38 mouse cellular contexts compared by ENCODE assay signal in genomic region chr2:29737209-29737925, GRCm38 (mm10). TPM values are rescaled to one million over a fixed set of nuclear protein-coding genes. Genes with fewer than 3 reads are reported as not detected.
DNase-seq lines count a peak whose midpoint lies in the region; ATAC-seq and TF ChIP-seq lines count a peak whose summit lies in the region.
"Had no signal": no experiment of that assay in that cellular context is flagged by ENCODE, and none has a peak within 500 bp of the region (broad histone marks: within the 10 kb centered on the region; RNA-seq: fewer than 3 reads in every experiment).

No protein-coding gene starts in this region.

- no peaks in the 10 kb centered on the region for H3K79me2 ChIP-seq in liver, adult 2 months (ENCODE audit: control insufficient read depth, insufficient read depth, low read length)

- TF ChIP-seq CTCF in liver, adult 2 months (IDR thresholded peaks at IDR 0.05; ENCODE audit: low read depth, low read length): 0 out of 2 replicates have a peak, but pooled peaks have one; percentile 0

- DNase-seq in heart, adult 18-20 months: peak; percentile 26 to 50
- DNase-seq in heart, postnatal 14 days: no peak
- DNase-seq in liver, adult 2 months (ENCODE audit: extremely low read depth, low read depth, low spot score): peak; percentile 93
- DNase-seq in liver: no peak
- peak; percentile 49 for DNase-seq in heart, postnatal 4 days
- no peak for DNase-seq in spleen, postnatal 4 days (ENCODE audit: low spot score in 2 of 2)
- no peak for DNase-seq in gastrocnemius, postnatal 14 days
- DNase-seq: adrenal gland, adult 8-10 months; cerebellum, adult 2 months; cerebellum, postnatal 14 days; gastrocnemius, postnatal 25 days; kidney, postnatal 14 days; layer of hippocampus, adult 9-11 months; lung, adult 18-20 months; lung, postnatal 4 days; right cerebral cortex, postnatal 14 days; thymus, adult 2 months; thymus, postnatal 36 days had no signal

- H3K9ac ChIP-seq in liver, adult 2 months (ENCODE audit: low read depth, low read length): no peak overlapping the region
- H3K9ac ChIP-seq in stomach, embryonic 15.5 days: no peak overlapping the region
- H3K9ac ChIP-seq: embryonic facial prominence, embryonic 15.5 days; forebrain, embryonic 13.5 days; hindbrain, embryonic 14.5 days; limb, embryonic 12.5 days; midbrain, embryonic 12.5 days; neural tube, embryonic 13.5 days had no signal

- H3K4me2 ChIP-seq in stomach, embryonic 15.5 days: no peak overlapping the region
- H3K4me2 ChIP-seq: embryonic facial prominence, embryonic 15.5 days; forebrain, embryonic 13.5 days; hindbrain, embryonic 14.5 days; limb, embryonic 12.5 days; midbrain, embryonic 12.5 days; neural tube, embryonic 13.5 days had no signal

- peaks cover 27% of the 10 kb centered on the region for H3K4me1 ChIP-seq in liver, adult 2 months (ENCODE audit: control insufficient read depth, insufficient read depth, low read length)
- 0 out of 2 replicates have a peak, but pooled peaks cover 6% of the 10 kb centered on the region for H3K4me1 ChIP-seq in stomach, embryonic 15.5 days
- H3K4me1 ChIP-seq: embryonic facial prominence, embryonic 10.5 days; forebrain, embryonic 13.5 days; limb, embryonic 12.5 days; midbrain, embryonic 12.5 days; neural tube, embryonic 13.5 days had no signal

- WGBS in liver, adult 2 months: 22% methylated on average over 12 of the region's 12 CpGs
- 70% methylated on average over 12 of the region's 12 CpGs for WGBS in stomach, embryonic 15.5 days

- H3K9me3 ChIP-seq in stomach, embryonic 15.5 days: no peaks in the 10 kb centered on the region
- H3K9me3 ChIP-seq: embryonic facial prominence, embryonic 10.5 days; embryonic facial prominence, embryonic 15.5 days; forebrain, embryonic 13.5 days; G1E; limb, embryonic 12.5 days; megakaryocyte, embryonic 14.5 days; midbrain, embryonic 12.5 days; neural tube, embryonic 13.5 days had no signal

- no peaks in the 10 kb centered on the region for H3K27me3 ChIP-seq in liver, adult 2 months (ENCODE audit: control insufficient read depth, insufficient read depth, low read length)
- H3K27me3 ChIP-seq in stomach, embryonic 15.5 days (replicated peaks): no peaks in the 10 kb centered on the region
- H3K27me3 ChIP-seq: embryonic facial prominence, embryonic 15.5 days; forebrain, embryonic 13.5 days; limb, embryonic 12.5 days; megakaryocyte, embryonic 14.5 days; midbrain, embryonic 12.5 days; neural tube, embryonic 13.5 days had no signal

- ATAC-seq in stomach, embryonic 15.5 days (ENCODE audit: insufficient read depth, low FRiP score, low read depth): 0 out of 2 replicates have a peak, but pooled peaks have one; percentile 7
- ATAC-seq: forebrain, embryonic 13.5 days; intestine, postnatal 0 days; lung, postnatal 0 days had no signal

- H3K27ac ChIP-seq in liver, adult 2 months (replicated peaks; ENCODE audit: insufficient read depth, low read depth, low read length): peak overlapping the region; percentile 80
- H3K27ac ChIP-seq in stomach, embryonic 15.5 days: no peak overlapping the region
- H3K27ac ChIP-seq: embryonic facial prominence, embryonic 10.5 days; embryonic facial prominence, embryonic 15.5 days; forebrain, embryonic 13.5 days; hindbrain, embryonic 14.5 days; limb, embryonic 12.5 days; midbrain, embryonic 12.5 days; neural tube, embryonic 13.5 days had no signal

- no peak overlapping the region for H3K4me3 ChIP-seq in liver, adult 2 months (ENCODE audit: insufficient read depth, low read depth, low read length)
- no peak overlapping the region for H3K4me3 ChIP-seq in stomach, embryonic 15.5 days (replicated peaks)
- H3K4me3 ChIP-seq: embryonic facial prominence, embryonic 10.5 days; embryonic facial prominence, embryonic 15.5 days; forebrain, embryonic 13.5 days; limb, embryonic 12.5 days; megakaryocyte, embryonic 14.5 days; midbrain, embryonic 12.5 days; myocyte; neural tube, embryonic 13.5 days had no signal

- intact Hi-C loops in heart, postnatal 14 days (cut with DNase I): no loop called here
- intact Hi-C loops in gastrocnemius, postnatal 14 days (cut with DNase I; ENCODE audit: low total_unique reads): loop anchor here (10.0 kb wide), 1 partner anchor 123 kb away; the partner anchor contains the start of gene Rapgef1

- peak; percentile 18; the same call in 1 of the 2 replicates for TF ChIP-seq POLR2A in liver, adult 2 months (IDR thresholded peaks at IDR 0.05; ENCODE audit: extremely low read depth, insufficient read depth, low read length)

- H3K36me3 ChIP-seq in liver, adult 2 months (ENCODE audit: control insufficient read depth, insufficient read depth, low read length): no peaks in the 10 kb centered on the region
- H3K36me3 ChIP-seq in stomach, embryonic 15.5 days: peaks cover 43% of the 10 kb centered on the region

RNA-seq across cellular contexts. Expression of gene Gm13420, which starts 14.1 kb away (rescaled TPM):
- not detected for total RNA-seq in heart, adult 18-20 months (2021)
- total RNA-seq in heart, postnatal 14 days (2021): not detected
- total RNA-seq in liver, adult 2 months (2014; rRNA removed): 0.13 and 0.18 TPM in 2 replicates
- 0.35 and 0.86 TPM in 2 replicates for polyA plus RNA-seq in liver, adult 2 months (2012; rRNA removed)
- total RNA-seq in heart, postnatal 4 days (2021): not detected
- 2.4 and 2.9 TPM in 2 replicates for polyA plus RNA-seq in stomach, embryonic 15.5 days (2015; fragmentation: Nextera tagmentation; extraction: Ambion mirVana)
- total RNA-seq in gastrocnemius, postnatal 14 days (2021): not detected
- total RNA-seq: G1E; gastrocnemius, postnatal 25 days; hematopoietic stem cell, adult 5-6 weeks had no signal
- polyA plus RNA-seq: embryonic facial prominence, embryonic 10.5 days; embryonic facial prominence, embryonic 15.5 days; forebrain, embryonic 13.5 days; G1E; limb, embryonic 12.5 days; midbrain, embryonic 12.5 days; myocyte had no signal

RNA-seq across cellular contexts. Expression of gene Gm13547, which starts 21.7 kb away (rescaled TPM):
- total RNA-seq in heart, adult 18-20 months (2021): not detected
- total RNA-seq in heart, postnatal 14 days (2021): not detected
- total RNA-seq in liver, adult 2 months (2014; rRNA removed): not detected in 2 replicates
- not detected in 2 replicates for polyA plus RNA-seq in liver, adult 2 months (2012; rRNA removed)
- total RNA-seq in heart, postnatal 4 days (2021): not detected
- polyA plus RNA-seq in stomach, embryonic 15.5 days (2015; fragmentation: Nextera tagmentation; extraction: Ambion mirVana): not detected in 2 replicates
- total RNA-seq in gastrocnemius, postnatal 14 days (2021): not detected
- total RNA-seq: adrenal gland, adult 8-10 months; adrenal gland, postnatal 4 days; gastrocnemius, postnatal 25 days; hematopoietic stem cell, adult 5-6 weeks; left cerebral cortex, adult 18-20 months; left cerebral cortex, postnatal 25 days; midbrain, postnatal 0 days had no signal
- polyA plus RNA-seq: cerebellum, adult 2 months; cortical plate, adult 2 months; embryonic facial prominence, embryonic 10.5 days; embryonic facial prominence, embryonic 15.5 days; G1E; hindbrain, embryonic 14.5 days; intestine, postnatal 0 days; limb, embryonic 12.5 days; lung, postnatal 0 days; midbrain, postnatal 0 days; myocyte; small intestine, adult 2 months; thymus, adult 2 months had no signal

RNA-seq across cellular contexts. Expression of gene Coq4, which starts 49.9 kb away (rescaled TPM):
- total RNA-seq in heart, adult 18-20 months (2021): 10 to 100 TPM; 16.8 to 18.9 TPM
- 10 to 100 TPM; 17.5 to 18.3 TPM for total RNA-seq in heart, postnatal 14 days (2021)
- total RNA-seq in liver, adult 2 months (2014; rRNA removed): 7.8 and 10.0 TPM in 2 replicates
- 37.6 and 48.2 TPM in 2 replicates for polyA plus RNA-seq in liver, adult 2 months (2012; rRNA removed)
- total RNA-seq in heart, postnatal 4 days (2021): 10 to 100 TPM; 14.6 to 14.7 TPM
- 33.3 and 35.7 TPM in 2 replicates for polyA plus RNA-seq in stomach, embryonic 15.5 days (2015; fragmentation: Nextera tagmentation; extraction: Ambion mirVana)
- total RNA-seq in gastrocnemius, postnatal 14 days (2021): 10 to 100 TPM in 1 of 2 experiments, 1 to 10 TPM in 1; 6.7 to 10.7 TPM

RNA-seq across cellular contexts. Expression of gene Trub2, which starts 50.9 kb away (rescaled TPM):
- 10 to 100 TPM; 31.6 to 42.1 TPM for total RNA-seq in heart, adult 18-20 months (2021)
- total RNA-seq in heart, postnatal 14 days (2021): 10 to 100 TPM; 30.5 to 34.1 TPM
- 9.0 and 10.2 TPM in 2 replicates for total RNA-seq in liver, adult 2 months (2014; rRNA removed)
- 13.5 and 19.7 TPM in 2 replicates for polyA plus RNA-seq in liver, adult 2 months (2012; rRNA removed)
- 10 to 100 TPM; 37.5 to 38.6 TPM for total RNA-seq in heart, postnatal 4 days (2021)
- 32.2 and 36.3 TPM in 2 replicates for polyA plus RNA-seq in stomach, embryonic 15.5 days (2015; fragmentation: Nextera tagmentation; extraction: Ambion mirVana)
- total RNA-seq in gastrocnemius, postnatal 14 days (2021): 10 to 100 TPM; 28.0 to 28.3 TPM

Comparison
In these comparisons a context has a peak if more than half of its experiments do, and no peak if none do; other contexts are left out.
1. DNase-seq: peak in heart, adult 18-20 months (2 of 2), liver, adult 2 months (single experiment) and heart, postnatal 4 days (single experiment); none in heart, postnatal 14 days (0 of 2), liver (single experiment), spleen, postnatal 4 days (0 of 2) and gastrocnemius, postnatal 14 days (single experiment).